Mouse (Mus musculus) kidney, postnatal 0 days (tissue): ENCODE measurements at regions not wholly inside any gene's neighbourhood (a gene's known extent, or its start where the extent isn't known, plus 50 kb on each side); places are given as distances from the start of the nearest gene placed in this dataset.

Experiments used
- ATAC-seq: fragments of 200-750 bp; cut with Nextera tagmentation; replicated peaks from 2 replicates; pipeline ENCODE4 v1.8.0; 2017; ENCODE audit warnings: low read depth, moderate number of reproducible peaks, moderate TSS enrichment, moderate library complexity; ENCODE audit not compliant: low FRiP score
- DNase-seq: peaks from one replicate; pipeline ENCODE4 v3.0.0-alpha.2; 2016; ENCODE audit warnings: low spot score
- H3K27ac ChIP-seq: fragments of 300-500 bp; sonication (generic); 2 replicates; pipeline ENCODE4 v1.5.1; 2014; ENCODE audit warnings: mild to moderate bottlenecking
- H3K27me3 ChIP-seq: fragments of 300-500 bp; sonication (generic); 2 replicates; pipeline ENCODE4 v1.6.1; 2014; ENCODE audit warnings: low read length, mixed read lengths; ENCODE audit not compliant: insufficient read depth
- H3K36me3 ChIP-seq: fragments of 300-500 bp; sonication (generic); 2 replicates; pipeline ENCODE4 v1.6.1; 2014; ENCODE audit warnings: low read length, mixed read lengths; ENCODE audit not compliant: insufficient read depth
- H3K4me1 ChIP-seq: fragments of 300-500 bp; sonication (generic); replicated peaks from 2 replicates; pipeline ENCODE4 v1.6.1; 2014; ENCODE audit warnings: antibody characterized with exemption, low read length, mixed read lengths; ENCODE audit not compliant: insufficient read depth
- H3K4me2 ChIP-seq: fragments of 300-500 bp; sonication (generic); 2 replicates; pipeline ENCODE4 v1.6.1; 2014; ENCODE audit warnings: mild to moderate bottlenecking, low read length, moderate library complexity, mixed read lengths
- H3K4me3 ChIP-seq: fragments of 300-500 bp; sonication (generic); replicated peaks from 2 replicates; pipeline ENCODE4 v1.5.1; 2014; ENCODE audit warnings: low read depth, low read length
- H3K9ac ChIP-seq: fragments of 300-500 bp; sonication (generic); 2 replicates; pipeline ENCODE4 v1.6.1; 2014; ENCODE audit warnings: low read depth, low read length
- H3K9me3 ChIP-seq: fragments of 300-500 bp; sonication (generic); replicated peaks from 2 replicates; pipeline ENCODE4 v1.6.1; 2016; ENCODE audit warnings: low read length, inconsistent platforms, mixed read lengths
- CTCF ChIP-seq: IDR thresholded peaks from 2 replicates; pipeline ENCODE4 v1.5.1; 2016; ENCODE audit warnings: antibody characterized with exemption, low read depth, mild to moderate bottlenecking, moderate library complexity
- WGBS: fragments of 180-500 bp; shearing (Covaris S2); extraction: QIAGEN DNeasy Blood & Tissue Kit; methylation state at CpG from one replicate; pipeline ENCODE4 v1.1.7; 2014; 5-methylcytosine and 5-hydroxymethylcytosine counted together

DNA sequence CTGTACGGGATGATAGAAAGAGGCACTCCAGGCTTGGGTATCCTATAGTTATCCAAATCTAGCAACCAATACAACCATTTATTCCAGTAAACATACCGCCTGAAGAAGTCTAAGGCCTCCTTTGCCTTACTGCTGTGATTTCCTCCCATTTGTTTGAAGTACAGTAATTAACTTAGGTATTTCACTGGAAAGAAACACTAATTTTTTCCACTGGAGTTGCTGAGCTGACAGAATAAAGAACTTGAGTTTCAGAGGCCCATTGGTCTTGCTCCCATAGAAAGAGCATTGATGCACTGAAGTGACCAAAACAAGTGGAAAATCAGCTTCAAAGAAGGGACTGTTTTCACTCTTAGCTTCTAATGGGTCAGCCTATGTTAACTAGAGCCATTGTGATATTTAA, 1100.8 kb upstream of the Gm7489 start:
- Histone ChIP-seq H3K9ac (no peak overlapping the region), H3K4me3 (no peak overlapping the region), H3K27ac (no peak overlapping the region), H3K9me3 (no peaks in the 10 kb centered on the region), H3K27me3 (no peaks in the 10 kb centered on the region), H3K4me2 (no peak overlapping the region), H3K4me1 (no peaks in the 10 kb centered on the region), H3K36me3 (no peaks in the 10 kb centered on the region)
- ATAC-seq (no peak), DNase-seq (no peak)
- TF ChIP-seq CTCF = no peak
- WGBS = 95% methylated on average over 2 of the region's 2 CpGs

DNA sequence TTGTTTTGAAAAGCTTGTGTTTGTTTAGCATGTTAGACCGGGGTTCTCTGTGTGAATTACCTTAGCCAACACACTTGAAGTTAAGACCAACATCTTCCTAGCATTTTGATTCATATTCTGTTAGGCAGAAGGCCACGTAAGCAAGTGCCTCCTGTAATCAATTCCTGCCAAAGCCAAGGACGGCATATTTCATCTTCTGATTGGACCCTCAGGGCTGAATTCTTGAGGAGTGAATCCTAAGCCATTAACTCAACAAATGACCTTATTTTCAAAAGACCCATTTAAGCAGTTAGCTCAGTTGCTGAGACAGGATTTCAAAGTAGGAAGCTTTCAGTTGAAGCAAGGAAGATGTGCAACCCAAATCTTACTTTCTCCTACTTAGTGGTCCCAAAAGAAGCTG, 1099.5 kb upstream of the Gm7489 start:
- TF ChIP-seq CTCF = no peak
- no peak for ATAC-seq
- DNase-seq = no peak
- no peaks in the 10 kb centered on the region for H3K9me3 ChIP-seq
- H3K27me3 ChIP-seq = no peaks in the 10 kb centered on the region
- no peak overlapping the region for H3K4me2 ChIP-seq
- H3K36me3 ChIP-seq = no peaks in the 10 kb centered on the region
- H3K9ac ChIP-seq = no peak overlapping the region
- no peaks in the 10 kb centered on the region for H3K4me1 ChIP-seq
- WGBS = 74% methylated on average over 3 of the region's 3 CpGs
- H3K4me3 ChIP-seq = no peak overlapping the region
- no peak overlapping the region for H3K27ac ChIP-seq

DNA sequence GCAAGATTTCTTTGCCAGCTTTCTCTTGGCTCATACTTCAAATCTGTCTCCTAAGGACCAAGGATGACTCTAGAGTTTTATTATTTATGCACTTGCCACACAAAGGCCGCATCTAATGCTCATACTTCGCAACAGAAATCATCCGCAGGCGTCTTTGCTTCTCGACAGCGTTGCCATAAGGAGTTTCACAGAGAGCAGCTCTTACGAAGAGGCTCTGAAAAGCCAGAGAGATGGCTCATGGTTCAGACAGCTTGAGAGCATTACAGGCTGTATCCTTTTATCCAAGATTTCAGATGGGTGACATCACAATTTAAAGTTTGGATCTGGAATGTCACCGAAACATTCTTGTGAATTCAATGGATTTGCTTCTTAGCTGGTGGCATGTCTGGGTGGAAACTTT, 1098.7 kb upstream of the Gm7489 start:
- Histone ChIP-seq H3K9me3 (no peaks in the 10 kb centered on the region), H3K4me2 (no peak overlapping the region), H3K36me3 (no peaks in the 10 kb centered on the region), H3K27ac (no peak overlapping the region), H3K9ac (no peak overlapping the region), H3K4me1 (no peaks in the 10 kb centered on the region), H3K4me3 (no peak overlapping the region), H3K27me3 (no peaks in the 10 kb centered on the region)
- DNase-seq (no peak), ATAC-seq (no peak)
- WGBS = 86% methylated on average over 8 of the region's 8 CpGs
- TF ChIP-seq CTCF = no peak

DNA sequence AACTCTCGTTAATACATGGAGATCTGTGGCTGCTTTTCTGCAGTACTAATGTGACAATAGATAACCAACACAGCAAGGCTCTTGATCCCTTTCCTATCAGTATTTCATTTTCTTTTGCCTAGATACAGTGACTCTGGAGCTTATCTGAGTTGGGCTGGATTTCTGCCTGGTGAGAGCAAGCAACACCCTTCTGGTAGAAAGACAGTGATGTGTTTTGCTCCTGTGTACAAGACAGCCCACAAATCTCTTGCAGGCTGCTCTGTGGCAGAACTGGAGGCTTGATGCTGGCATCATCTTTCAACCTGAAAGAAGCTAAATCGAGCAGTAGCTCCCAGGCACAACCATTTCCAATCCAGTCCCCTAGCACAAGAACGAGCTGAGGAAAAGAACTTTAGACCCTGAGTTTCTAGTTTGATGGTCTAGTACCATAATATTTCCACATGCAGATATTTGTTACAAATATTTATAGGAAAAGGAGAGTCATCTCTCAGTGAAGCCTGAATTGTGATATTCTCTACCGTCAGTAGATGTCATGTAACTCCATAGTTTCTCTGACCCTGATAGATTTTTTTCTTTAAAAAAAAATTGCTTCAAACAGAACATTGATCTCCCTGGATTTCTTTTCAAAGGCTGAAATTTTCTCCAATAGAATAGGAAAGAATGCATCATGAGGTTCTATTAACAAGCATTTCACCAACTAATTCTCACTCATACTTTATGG, 1079.1 kb upstream of the Gm7489 start:
- H3K9me3 ChIP-seq = no peaks in the 10 kb centered on the region
- TF ChIP-seq CTCF = no peak
- no peaks in the 10 kb centered on the region for H3K4me1 ChIP-seq
- WGBS = 60% methylated on average over 4 of the region's 4 CpGs
- no peaks in the 10 kb centered on the region for H3K36me3 ChIP-seq
- no peak overlapping the region for H3K4me2 ChIP-seq
- no peak overlapping the region for H3K9ac ChIP-seq
- no peak for ATAC-seq
- DNase-seq = no peak
- H3K27ac ChIP-seq = no peak overlapping the region
- H3K27me3 ChIP-seq = no peaks in the 10 kb centered on the region
- H3K4me3 ChIP-seq = no peak overlapping the region

DNA sequence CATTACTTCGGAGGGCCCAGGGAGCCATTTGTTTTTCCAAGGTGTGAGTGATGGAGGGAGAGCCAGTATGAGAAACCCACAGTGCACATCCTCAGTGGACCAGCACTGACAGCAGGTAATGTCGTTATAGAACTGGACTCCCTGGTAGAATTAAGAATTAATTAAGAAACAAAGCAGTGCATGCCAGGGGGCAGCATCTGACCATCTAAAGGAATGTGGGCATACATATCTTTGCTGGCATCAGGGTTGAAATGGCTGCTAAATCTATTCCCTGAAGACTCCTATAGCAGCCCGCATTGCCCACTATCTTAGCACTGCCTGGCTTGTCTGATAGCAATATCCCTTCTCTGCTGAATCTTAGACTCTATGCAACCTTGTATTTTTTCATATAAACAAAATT, 1076.1 kb upstream of the Gm7489 start:
- TF ChIP-seq CTCF = peak; percentile 54
- H3K27ac ChIP-seq = no peak overlapping the region
- 0 out of 2 replicates have a peak, but pooled peaks have one; percentile 25 for ATAC-seq

DNA sequence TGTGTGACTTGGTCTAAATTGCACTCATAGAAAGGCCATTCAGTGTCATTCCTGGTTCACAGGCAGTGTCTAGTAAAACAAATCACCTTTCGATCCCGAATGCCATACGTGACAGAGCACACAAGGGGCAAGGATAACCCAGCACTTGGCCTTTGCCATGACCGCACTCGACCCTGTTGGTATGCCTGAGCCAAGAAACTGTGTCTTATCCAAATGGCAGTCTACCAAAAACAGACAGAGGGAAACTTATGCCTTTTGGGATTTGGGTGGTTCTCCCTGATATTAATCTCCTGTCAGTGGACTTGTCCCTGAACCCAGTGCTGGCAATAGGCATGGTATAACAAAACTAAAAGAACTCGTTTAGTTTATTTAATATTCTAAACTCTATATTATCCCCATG, 1063.9 kb upstream of the Gm7489 start:
- no peaks in the 10 kb centered on the region for H3K9me3 ChIP-seq
- no peaks in the 10 kb centered on the region for H3K4me1 ChIP-seq
- no peak overlapping the region for H3K9ac ChIP-seq
- no peaks in the 10 kb centered on the region for H3K36me3 ChIP-seq
- no peak overlapping the region for H3K4me3 ChIP-seq
- 86% methylated on average over 6 of the region's 6 CpGs for WGBS
- ATAC-seq (no peak), DNase-seq (no peak)
- no peak for TF ChIP-seq CTCF
- no peak overlapping the region for H3K27ac ChIP-seq
- H3K4me2 ChIP-seq = no peak overlapping the region
- H3K27me3 ChIP-seq = no peaks in the 10 kb centered on the region

More for the DNA sequence above, 1076.1 kb upstream of the Gm7489 start:
- DNase-seq = peak; percentile 32
- H3K27me3 ChIP-seq = no peaks in the 10 kb centered on the region
- no peaks in the 10 kb centered on the region for H3K36me3 ChIP-seq
- no peak overlapping the region for H3K9ac ChIP-seq
- no peak overlapping the region for H3K4me3 ChIP-seq
- 67% methylated on average over 3 of the region's 3 CpGs for WGBS
- H3K4me1 ChIP-seq = no peaks in the 10 kb centered on the region
- no peaks in the 10 kb centered on the region for H3K9me3 ChIP-seq
- H3K4me2 ChIP-seq = no peak overlapping the region

DNA sequence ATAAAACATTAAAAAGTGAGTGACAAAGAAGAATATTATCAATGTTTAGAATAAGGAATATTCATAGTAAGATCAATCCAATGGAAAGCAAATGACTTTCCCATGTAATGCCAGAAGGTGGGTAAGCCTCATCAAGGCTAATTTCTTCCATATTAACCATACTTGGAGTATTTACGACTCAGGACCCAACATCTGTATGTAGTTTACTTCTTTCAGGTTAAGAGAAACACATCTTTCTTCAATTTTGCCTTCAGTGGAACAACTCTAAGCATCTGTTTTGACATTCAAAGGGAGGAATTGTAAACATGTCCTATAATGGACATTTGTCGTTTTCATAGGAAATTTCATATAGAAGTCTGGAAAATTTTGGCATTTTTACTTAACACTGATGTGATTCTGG, 1047.8 kb upstream of the Gm7489 start:
- 89% methylated on average over 2 of the region's 2 CpGs for WGBS
- TF ChIP-seq CTCF = no peak
- ATAC-seq (no peak), DNase-seq (no peak)
- no peak overlapping the region for H3K9ac ChIP-seq
- H3K27me3 ChIP-seq = no peaks in the 10 kb centered on the region
- no peak overlapping the region for H3K4me3 ChIP-seq
- H3K9me3 ChIP-seq = no peaks in the 10 kb centered on the region
- no peaks in the 10 kb centered on the region for H3K36me3 ChIP-seq
- H3K4me1 ChIP-seq = no peaks in the 10 kb centered on the region
- H3K4me2 ChIP-seq = no peak overlapping the region
- H3K27ac ChIP-seq = no peak overlapping the region
